Mouse (Mus musculus): ENCODE data around the gene Stfa1.
"Not testable (repeated sequence)": the region's sequence is repeated elsewhere in the genome, so short reads cannot be mapped to it uniquely, and the experiment has no call there.

Gene Stfa1

DNA sequence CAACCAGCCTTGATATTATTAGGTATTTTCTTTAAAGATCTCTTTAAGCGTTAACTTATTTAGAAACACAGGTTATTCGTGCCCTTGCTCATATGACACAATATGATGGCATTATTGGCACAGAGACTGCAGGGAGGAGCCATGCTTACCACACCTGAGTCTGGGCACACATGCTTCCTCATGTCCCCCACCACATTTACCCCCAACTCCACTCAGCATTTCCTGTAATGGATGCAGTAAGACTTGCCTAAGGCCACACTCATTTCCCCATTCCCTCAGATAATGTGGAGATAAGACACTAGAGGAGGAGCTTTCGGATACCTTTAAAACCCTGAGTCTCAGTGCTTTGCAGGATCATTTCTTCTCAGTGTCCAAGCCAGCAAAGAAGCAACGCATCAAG is at the start of gene Stfa1:
Gene Stfa1 (plus strand): TSS at position 156 of the 400 bp plus-strand sequence.
- not testable (repeated sequence) for DNase-seq

DNA sequence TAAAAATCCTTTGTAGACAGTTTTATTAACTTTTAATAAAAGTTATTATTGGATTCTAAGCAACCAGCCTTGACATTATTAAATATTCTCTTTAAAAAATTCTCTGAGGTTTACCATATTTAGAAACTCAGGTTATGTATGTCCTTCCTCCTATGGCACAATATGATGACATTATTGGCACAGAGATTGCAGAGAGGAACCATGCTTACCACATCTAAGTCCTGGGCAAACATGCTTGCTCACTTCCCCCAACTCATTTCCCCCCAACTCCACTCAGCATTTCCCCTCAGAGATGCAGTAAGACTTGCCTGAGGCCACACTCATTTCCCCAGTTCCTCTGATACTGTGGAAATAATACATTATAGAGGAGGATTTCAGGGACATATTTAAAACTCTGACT is 16.2 kb upstream of the Stfa1 start:
- DNase-seq: not testable (repeated sequence)

DNA sequence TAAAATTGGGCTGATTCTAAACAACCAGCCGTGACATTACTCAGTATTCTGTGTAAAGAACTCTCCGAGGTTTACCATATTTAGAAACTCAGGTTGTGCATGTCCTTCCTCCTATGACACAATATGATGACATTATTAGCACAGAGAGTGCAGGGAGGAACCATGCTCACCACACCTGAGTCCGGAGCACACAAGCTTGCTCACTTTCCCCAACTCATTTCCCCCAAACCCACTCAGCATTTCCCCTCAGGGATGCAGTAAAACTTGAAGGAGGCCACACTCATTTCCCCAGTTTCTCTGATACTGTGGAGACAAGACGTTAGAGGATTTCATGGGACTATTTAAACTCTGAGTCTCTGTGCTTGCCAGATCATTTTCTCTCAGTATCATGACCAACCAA is 12.4 kb downstream of the Stfa1 start:
- no peak for DNase-seq

DNA sequence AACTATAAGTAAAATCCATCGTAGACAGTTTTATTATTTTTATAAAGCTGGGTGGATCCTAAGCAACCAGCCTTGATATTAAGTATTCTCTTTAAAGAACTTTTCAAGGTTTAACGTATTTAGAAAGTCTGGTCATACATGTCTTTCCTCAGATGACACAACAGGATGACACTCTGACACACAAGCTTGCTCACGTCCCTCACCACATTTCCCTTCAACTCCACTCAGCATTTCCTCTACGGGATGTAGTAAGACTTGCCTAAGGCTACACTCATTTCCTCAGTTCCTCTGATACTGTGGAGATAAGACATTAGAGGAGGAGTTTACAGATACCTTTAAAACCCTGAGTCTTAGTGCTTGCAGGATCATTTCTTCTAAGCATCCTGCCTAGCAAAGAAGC is 30.9 kb downstream of the Stfa1 start:
- DNase-seq: no peak

DNA sequence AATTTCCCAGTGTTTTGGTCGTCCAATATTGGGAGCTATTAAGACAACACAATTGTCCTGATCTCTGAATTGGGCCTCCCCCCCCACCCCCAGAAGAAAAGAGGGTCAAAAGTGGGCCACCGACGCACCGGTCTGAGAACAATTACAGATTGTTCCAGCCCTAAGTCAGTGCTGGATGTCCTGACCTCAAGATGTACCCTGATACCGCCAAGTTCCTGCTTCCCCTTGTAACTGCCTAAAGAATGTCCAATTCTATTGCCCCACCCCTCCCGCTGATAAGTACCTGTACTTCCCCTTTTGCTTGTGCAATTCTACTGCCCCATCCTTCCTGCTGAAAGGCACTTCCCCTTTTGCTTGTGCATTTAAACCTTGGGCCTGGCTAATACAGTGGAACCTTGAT is 39.4 kb downstream of the Stfa1 start:
- DNase-seq: not testable (repeated sequence)

DNA sequence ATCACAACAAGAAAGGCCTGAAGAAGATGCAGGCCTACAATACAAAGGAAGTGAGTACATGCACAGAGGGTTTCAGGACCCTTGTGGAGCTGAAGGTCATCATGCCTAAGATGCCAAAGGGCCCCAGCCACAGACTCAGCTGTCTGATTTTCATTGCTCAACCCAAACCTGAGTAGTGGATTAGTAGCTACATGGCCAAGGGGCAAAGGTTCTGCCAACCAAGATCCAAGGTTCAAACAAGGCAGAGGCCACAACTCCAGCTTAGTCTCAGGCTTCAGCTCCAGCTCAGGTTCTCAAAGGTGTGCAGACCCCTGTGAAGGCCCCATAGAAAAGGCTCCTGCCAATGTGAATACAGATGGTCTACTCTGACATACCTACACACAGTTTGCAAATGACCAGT is 42.5 kb downstream of the Stfa1 start:
- DNase-seq: no peak

DNA sequence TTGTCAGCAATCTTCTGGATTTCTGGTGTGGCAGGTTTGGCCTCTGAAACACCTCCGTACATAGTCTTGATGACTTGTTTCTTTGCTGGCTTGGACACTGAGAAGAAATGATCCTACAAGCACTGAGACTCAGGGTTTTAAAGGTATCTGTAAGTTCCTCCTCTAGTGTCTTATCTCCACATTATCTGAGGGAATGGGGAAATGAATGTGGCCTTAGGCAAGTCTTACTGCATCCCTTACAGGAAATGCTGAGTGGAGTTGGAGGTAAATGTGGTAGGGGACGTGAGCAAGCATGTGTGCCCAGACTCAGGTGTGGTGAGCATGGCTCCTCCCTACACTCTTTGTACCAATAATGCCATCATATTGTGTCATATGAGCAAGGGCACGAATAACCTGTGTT is 57.5 kb downstream of the Stfa1 start, which contains the start of gene BC117090:
Gene BC117090 (minus strand): TSS at position 101 of the 400 bp plus-strand sequence.
- no peak for DNase-seq
